Mouse (Mus musculus): ENCODE measurements around the gene Prrx2. TPM values are rescaled to one million over a fixed set of nuclear protein-coding genes. Genes with fewer than 3 reads are reported as not detected.
A peak's percentile ranks its signal among the peaks of the same experiment; 100 is the strongest.

Prrx2 gene
- polyA plus RNA-seq, 1 experiment: 2.6 TPM

- TF ChIP-seq CTCF (IDR thresholded peaks at IDR 0.05; ENCODE audit: extremely low read depth, insufficient read length, insufficient replicate concordance, low read depth, low read length): no peak
- TF ChIP-seq POLR2A (IDR thresholded peaks at IDR 0.05; ENCODE audit: low read depth, low read length): no peak
- Histone ChIP-seq H3K36me3 (ENCODE audit: control insufficient read depth, insufficient read depth, low read length) (peaks cover 39% of the 10 kb centered on the region), H3K27ac (ENCODE audit: insufficient read depth, low read depth, low read length) (no peak overlapping the region), H3K4me3 (ENCODE audit: low read depth, low read length) (no peak overlapping the region), H3K27me3 (ENCODE audit: control insufficient read depth, insufficient read depth, low read length) (no peaks in the 10 kb centered on the region), H3K4me1 (ENCODE audit: control insufficient read depth, insufficient read depth, insufficient read length, low read length) (peaks cover 6% of the 10 kb centered on the region)
- WGBS: 92% methylated on average over 8 of the region's 8 CpGs
These were observed 12.3 kb upstream of the Prrx2 start for GRCm38 (mm10) chr2:30822460-30822859.

DNA sequence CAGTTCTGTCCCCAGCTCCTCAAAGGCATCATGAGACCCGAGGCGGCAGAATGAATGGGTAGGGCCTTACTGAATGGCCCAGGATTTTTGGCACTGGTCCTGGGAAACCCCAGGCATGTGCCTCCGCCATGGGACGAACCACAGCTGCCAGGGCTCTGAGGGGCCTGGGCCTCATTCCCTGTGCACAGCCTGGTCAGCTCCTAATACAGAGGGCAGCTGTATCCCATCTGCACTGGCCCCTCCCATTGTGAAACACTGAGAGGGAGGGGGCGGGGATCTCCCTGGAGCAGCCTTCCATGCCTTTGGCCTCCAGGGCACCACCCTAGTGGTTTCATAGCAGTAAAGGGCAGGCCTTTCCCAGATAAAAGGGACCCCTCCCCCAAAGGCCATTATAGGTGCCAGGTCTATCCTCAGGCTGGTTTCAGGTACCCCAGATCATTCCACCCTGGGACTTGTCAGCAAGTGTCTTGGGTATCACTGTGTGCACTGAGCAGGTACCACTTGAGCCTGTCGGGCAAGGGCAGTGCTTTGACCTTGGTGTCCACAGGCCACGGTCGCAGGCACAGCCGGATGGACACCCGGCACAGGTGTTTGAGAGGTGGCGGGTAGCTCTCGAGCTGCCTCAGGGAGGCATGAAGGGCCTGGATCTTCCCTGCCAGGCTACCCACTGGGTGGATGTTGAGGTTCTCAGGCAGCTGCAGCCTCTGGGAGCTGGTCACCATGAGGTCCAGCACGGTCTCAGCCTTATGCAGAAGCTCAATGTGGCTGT lies 11.2 kb upstream of the Prrx2 start:
- WGBS: 70% methylated on average over 13 of the region's 13 CpGs
- Histone ChIP-seq H3K4me3 (ENCODE audit: low read depth, low read length) (no peak overlapping the region), H3K4me1 (ENCODE audit: control insufficient read depth, insufficient read depth, insufficient read length, low read length) (peaks cover 9% of the 10 kb centered on the region), H3K27me3 (ENCODE audit: control insufficient read depth, insufficient read depth, low read length) (no peaks in the 10 kb centered on the region), H3K27ac (ENCODE audit: insufficient read depth, low read depth, low read length) (no peak overlapping the region), H3K36me3 (ENCODE audit: control insufficient read depth, insufficient read depth, low read length) (peaks cover 39% of the 10 kb centered on the region)
- no peak for TF ChIP-seq POLR2A (IDR thresholded peaks at IDR 0.05; ENCODE audit: low read depth, low read length)
- no peak for TF ChIP-seq CTCF (IDR thresholded peaks at IDR 0.05; ENCODE audit: extremely low read depth, insufficient read length, insufficient replicate concordance, low read depth, low read length)

DNA sequence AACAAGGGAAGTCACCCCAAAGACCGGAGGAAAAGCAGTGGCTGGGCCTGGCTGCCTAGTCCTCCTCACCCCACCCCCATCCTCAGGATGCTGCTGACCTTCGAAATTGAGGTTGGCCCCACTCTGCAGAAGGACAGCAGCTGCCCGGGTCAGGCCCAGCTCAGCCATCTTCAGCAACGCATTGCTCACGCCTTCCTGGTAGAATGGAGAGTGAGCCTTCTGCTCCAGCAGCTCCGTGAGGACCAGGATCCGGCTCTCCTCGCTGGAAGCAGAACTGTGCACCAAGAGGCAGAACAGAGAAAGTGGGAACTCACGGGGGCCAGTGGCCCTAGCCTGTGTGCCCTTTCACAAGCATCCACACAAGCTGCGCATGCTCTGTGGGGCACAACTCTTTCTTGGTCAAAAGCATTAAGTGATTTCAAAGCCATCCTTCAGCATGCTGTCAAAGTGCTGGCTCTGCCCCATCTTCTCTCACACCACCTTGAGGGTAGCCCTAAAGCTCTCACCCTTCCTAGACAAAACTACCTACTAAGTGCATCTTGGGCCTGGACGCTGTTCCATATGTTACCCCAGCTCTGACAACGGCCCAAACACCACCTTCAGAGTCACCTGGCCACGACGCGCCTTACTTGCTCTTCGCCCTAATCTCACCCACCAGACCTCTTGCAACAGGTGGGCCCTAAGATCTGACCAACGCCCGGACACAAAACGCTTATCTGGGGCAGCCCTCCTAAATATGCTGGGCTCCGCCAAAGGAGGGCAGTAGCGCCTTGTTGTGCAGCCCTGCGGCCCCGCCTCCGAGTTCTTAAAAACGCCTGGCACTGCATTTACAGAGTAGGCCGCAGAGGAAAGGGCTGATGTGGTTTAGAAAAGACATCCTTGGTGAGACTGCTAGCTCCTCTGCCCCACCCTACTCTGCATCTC lies 7.7 kb upstream of the Prrx2 start:
- no peaks in the 10 kb centered on the region for H3K27me3 ChIP-seq (ENCODE audit: control insufficient read depth, insufficient read depth, low read length)
- TF ChIP-seq CTCF (IDR thresholded peaks at IDR 0.05; ENCODE audit: extremely low read depth, insufficient read length, insufficient replicate concordance, low read depth, low read length): no peak
- peak overlapping the region; percentile 88 for H3K4me3 ChIP-seq (ENCODE audit: low read depth, low read length)
- no peak overlapping the region for H3K27ac ChIP-seq (ENCODE audit: insufficient read depth, low read depth, low read length)
- peaks cover 9% of the 10 kb centered on the region for H3K4me1 ChIP-seq (ENCODE audit: control insufficient read depth, insufficient read depth, insufficient read length, low read length)
- peaks cover 31% of the 10 kb centered on the region for H3K36me3 ChIP-seq (ENCODE audit: control insufficient read depth, insufficient read depth, low read length)
- 25% methylated on average over 26 of the region's 26 CpGs for WGBS

DNA sequence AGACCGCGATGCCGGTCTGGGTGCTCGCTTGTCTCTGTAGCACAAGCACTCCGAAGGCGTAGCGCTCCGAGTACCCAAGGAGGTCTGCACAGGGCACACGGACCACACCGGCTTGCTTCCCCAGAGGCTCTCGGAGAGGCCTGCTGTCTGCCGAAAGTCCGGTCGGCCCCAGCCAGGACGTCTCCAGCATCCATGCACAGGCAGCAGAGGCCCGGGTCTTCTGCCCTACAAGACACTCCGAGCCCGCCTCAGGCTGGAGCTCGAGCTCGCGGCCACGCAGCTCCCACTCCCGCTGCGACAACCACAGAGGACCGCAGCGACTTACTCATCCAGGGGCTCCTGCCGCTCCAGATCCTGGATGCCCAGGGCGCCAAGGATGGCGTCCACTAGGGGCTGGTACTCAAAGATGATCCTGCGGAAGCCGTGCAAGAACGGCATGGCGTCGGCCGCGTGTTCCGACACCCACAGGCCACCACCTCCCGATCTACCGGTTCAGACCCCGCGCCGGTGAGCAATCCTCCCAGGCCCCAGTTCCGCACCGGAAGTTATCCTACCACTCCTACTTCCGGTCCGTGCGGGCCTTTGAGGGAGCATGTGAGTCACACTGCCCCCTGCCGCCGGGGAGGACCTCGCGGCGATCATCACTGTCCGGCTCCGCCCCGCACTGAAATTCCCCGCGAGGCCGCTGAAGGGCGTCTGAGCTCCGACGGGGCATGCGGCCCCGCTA lies 6.9 kb upstream of the Prrx2 start:
- under 1% methylated on average over 63 of the region's 63 CpGs for WGBS
- peak; percentile 69 for TF ChIP-seq POLR2A (IDR thresholded peaks at IDR 0.05; ENCODE audit: low read depth, low read length)
- TF ChIP-seq CTCF (IDR thresholded peaks at IDR 0.05; ENCODE audit: extremely low read depth, insufficient read length, insufficient replicate concordance, low read depth, low read length): peak; percentile 87

GRCm38 (mm10) chr2:30829315-30829714 lies 5.5 kb upstream of the Prrx2 start:
- Histone ChIP-seq H3K27me3 (ENCODE audit: control insufficient read depth, insufficient read depth, low read length) (no peaks in the 10 kb centered on the region), H3K27ac (ENCODE audit: insufficient read depth, low read depth, low read length) (no peak overlapping the region), H3K4me1 (ENCODE audit: control insufficient read depth, insufficient read depth, insufficient read length, low read length) (peaks cover 9% of the 10 kb centered on the region), H3K4me3 (ENCODE audit: low read depth, low read length) (no peak overlapping the region), H3K36me3 (ENCODE audit: control insufficient read depth, insufficient read depth, low read length) (peaks cover 11% of the 10 kb centered on the region)
- 40% methylated on average over 5 of the region's 5 CpGs for WGBS
- TF ChIP-seq CTCF (IDR thresholded peaks at IDR 0.05; ENCODE audit: extremely low read depth, insufficient read length, insufficient replicate concordance, low read depth, low read length) (peak; percentile 53; the same call in 1 of the 2 replicates), POLR2A (IDR thresholded peaks at IDR 0.05; ENCODE audit: low read depth, low read length) (no peak)

More for the DNA sequence above, 6.9 kb upstream of the Prrx2 start:
- H3K27me3 ChIP-seq (ENCODE audit: control insufficient read depth, insufficient read depth, low read length): no peaks in the 10 kb centered on the region
- H3K4me1 ChIP-seq (ENCODE audit: control insufficient read depth, insufficient read depth, insufficient read length, low read length): peaks cover 9% of the 10 kb centered on the region
- peaks cover 25% of the 10 kb centered on the region for H3K36me3 ChIP-seq (ENCODE audit: control insufficient read depth, insufficient read depth, low read length)
- no peak overlapping the region for H3K27ac ChIP-seq (ENCODE audit: insufficient read depth, low read depth, low read length)
- peak overlapping the region; percentile 88 for H3K4me3 ChIP-seq (ENCODE audit: low read depth, low read length)

DNA sequence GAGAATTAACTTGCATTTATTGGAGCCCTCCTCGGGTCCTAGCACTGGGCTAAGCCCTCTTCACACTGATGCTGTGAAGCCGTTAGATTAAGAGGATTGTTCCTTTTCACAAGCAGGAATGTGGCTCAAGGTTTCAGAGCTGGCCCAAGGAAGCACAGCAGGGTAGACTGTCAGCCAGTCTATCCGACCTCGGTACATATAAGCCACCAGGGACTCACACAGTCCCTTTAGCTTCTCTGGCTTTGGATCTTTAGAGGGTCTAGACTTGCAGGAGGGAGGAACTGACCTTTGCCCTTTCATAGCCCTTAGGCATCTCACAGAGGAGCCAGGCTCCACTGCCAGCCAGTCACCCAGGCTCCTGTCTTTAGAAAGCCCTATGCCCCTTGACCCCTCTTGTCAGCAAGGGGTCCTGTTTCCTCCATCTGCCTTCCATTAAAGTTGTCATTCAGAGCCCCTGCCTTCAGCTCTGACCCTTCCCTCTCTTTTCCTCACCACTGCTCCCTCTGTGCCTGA lies 4.4 kb upstream of the Prrx2 start, which contains the start of gene Asb6:
Gene Asb6, minus strand, starts transcription at position 51 of the 513 bp plus-strand sequence.
- H3K36me3 ChIP-seq (ENCODE audit: control insufficient read depth, insufficient read depth, low read length): peaks cover 2% of the 10 kb centered on the region; the same call in 1 of the 2 replicates
- no peak for TF ChIP-seq CTCF (IDR thresholded peaks at IDR 0.05; ENCODE audit: extremely low read depth, insufficient read length, insufficient replicate concordance, low read depth, low read length)
- no peak for TF ChIP-seq POLR2A (IDR thresholded peaks at IDR 0.05; ENCODE audit: low read depth, low read length)
- WGBS: 52% methylated on average over 4 of the region's 4 CpGs
- peaks cover 9% of the 10 kb centered on the region for H3K4me1 ChIP-seq (ENCODE audit: control insufficient read depth, insufficient read depth, insufficient read length, low read length)
- no peaks in the 10 kb centered on the region for H3K27me3 ChIP-seq (ENCODE audit: control insufficient read depth, insufficient read depth, low read length)
- H3K4me3 ChIP-seq (ENCODE audit: low read depth, low read length): no peak within 1 kb of the TSS
- H3K27ac ChIP-seq (ENCODE audit: insufficient read depth, low read depth, low read length): no peak within 1 kb of the TSS

Measured in small intestine, adult 2 months (tissue).